Mouse (Mus musculus): ENCODE data around the gene Rp2. TPM values are rescaled to one million over a fixed set of nuclear protein-coding genes. Genes with fewer than 3 reads are reported as not detected.

Gene Rp2
- 12.2 and 15.5 TPM in 2 replicates for polyA plus RNA-seq (2015; fragmentation: Nextera tagmentation; extraction: Ambion mirVana)

GRCm38 (mm10) chrX:20364391-20365365, at the start of gene Rp2:
Gene Rp2, plus strand, starts transcription at chrX:20364481.

DNA sequence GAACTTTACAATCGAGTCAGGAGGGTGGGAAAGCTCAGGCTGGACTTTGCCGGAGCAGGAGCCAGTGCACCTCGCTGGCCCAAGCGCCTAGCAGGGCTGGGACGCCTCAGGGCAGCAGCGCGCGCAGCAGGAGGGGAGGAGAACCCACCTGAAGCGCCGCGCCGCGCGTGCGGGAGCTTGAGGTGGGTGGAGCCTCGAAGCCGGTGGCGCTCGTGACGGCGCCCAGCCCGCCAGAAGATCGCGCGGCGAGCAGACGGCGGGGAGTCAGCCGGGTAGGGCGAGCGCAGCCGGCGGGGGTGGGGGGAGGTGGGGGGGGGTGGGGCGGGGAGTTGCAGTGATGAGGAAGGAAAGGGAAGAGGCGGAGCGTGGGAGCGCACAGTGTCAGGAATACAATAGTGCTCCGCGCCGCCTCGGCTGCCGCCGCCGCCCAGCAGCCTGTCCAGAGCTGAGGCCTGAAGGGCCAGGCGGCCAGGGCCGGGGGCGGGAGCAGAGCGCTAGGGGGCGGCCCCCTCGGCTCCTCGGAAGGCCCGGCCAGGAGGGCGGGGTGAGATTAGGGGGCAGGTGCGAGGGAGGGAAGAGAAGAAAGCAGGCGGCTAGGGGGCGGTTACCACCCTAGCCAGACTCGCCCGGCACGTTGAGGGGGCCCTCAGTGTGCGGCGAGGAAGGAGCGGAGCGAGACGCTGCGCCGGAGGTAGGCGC, 61.0 kb downstream of the Rp2 start, which contains the start of gene Jade3:
Jade3 (plus strand) TSS at position 549 of the 699 bp plus-strand sequence.

Other genes starting within 250 kb of the Rp2 start
- gene Slc9a7, start 72.7 kb upstream of the Rp2 start, polyA plus RNA-seq (2015; fragmentation: Nextera tagmentation; extraction: Ambion mirVana), result 0.50 and 0.71 TPM in 2 replicates
- 3.6 and 4.0 TPM in 2 replicates for gene Jade3, start 61.2 kb downstream of the Rp2 start, polyA plus RNA-seq (2015; fragmentation: Nextera tagmentation; extraction: Ambion mirVana)
- gene Rgn, start 185.3 kb downstream of the Rp2 start, polyA plus RNA-seq (2015; fragmentation: Nextera tagmentation; extraction: Ambion mirVana), result 0.16 and 0.31 TPM in 2 replicates